15 mouse cellular contexts compared by ENCODE assay signal in genomic region chr5:108599923-108600322, GRCm38 (mm10). TPM values are rescaled to one million over a fixed set of nuclear protein-coding genes. Genes with fewer than 3 reads are reported as not detected.
"Had no signal": no experiment of that assay in that cellular context is flagged by ENCODE, and none has a peak within 500 bp of the region (broad histone marks: within the 10 kb centered on the region; RNA-seq: fewer than 3 reads in every experiment).

No protein-coding gene starts in this region.

- DNase-seq: kidney, adult 18-20 months; kidney, postnatal 10 days; kidney, postnatal 4 days; left cerebral cortex, postnatal 4 days; thymus, postnatal 14 days had no signal

- ATAC-seq: intestine, embryonic 15.5 days; midbrain, embryonic 15.5 days had no signal

- H3K4me2 ChIP-seq: intestine, embryonic 15.5 days; limb, embryonic 13.5 days; midbrain, embryonic 11.5 days; midbrain, embryonic 15.5 days; neural tube, embryonic 12.5 days had no signal

- H3K4me3 ChIP-seq: intestine, embryonic 15.5 days; limb, embryonic 13.5 days; megakaryocyte, embryonic 14.5 days; midbrain, embryonic 15.5 days; neural tube, embryonic 12.5 days had no signal

- H3K27ac ChIP-seq: intestine, embryonic 15.5 days; limb, embryonic 13.5 days; liver, embryonic 14.5 days; macrophage; midbrain, embryonic 15.5 days; neural tube, embryonic 12.5 days; stomach, postnatal 0 days had no signal

- H3K27me3 ChIP-seq: intestine, embryonic 15.5 days; limb, embryonic 13.5 days; megakaryocyte, embryonic 14.5 days; midbrain, embryonic 15.5 days; neural tube, embryonic 12.5 days had no signal

- H3K9me3 ChIP-seq: intestine, embryonic 15.5 days; limb, embryonic 13.5 days; megakaryocyte, embryonic 14.5 days; midbrain, embryonic 15.5 days; neural tube, embryonic 12.5 days had no signal

- H3K4me1 ChIP-seq: intestine, embryonic 15.5 days; limb, embryonic 13.5 days; midbrain, embryonic 15.5 days; neural tube, embryonic 12.5 days had no signal

- H3K9ac ChIP-seq: intestine, embryonic 15.5 days; limb, embryonic 13.5 days; liver, embryonic 14.5 days; midbrain, embryonic 15.5 days; neural tube, embryonic 12.5 days had no signal

RNA-seq across cellular contexts. Expression of gene Cplx1, which starts 50.1 kb away (rescaled TPM):
- polyA plus RNA-seq: liver, adult 2 months; liver, embryonic 14.5 days; macrophage had no signal
